Mouse (Mus musculus) cerebellum, adult 9-10 months (tissue): ENCODE data around the gene Veph1.

ENCODE experiments used
- DNase-seq: peaks from one replicate; pipeline ENCODE4 v3.0.0; 2022

Gene Veph1

DNA sequence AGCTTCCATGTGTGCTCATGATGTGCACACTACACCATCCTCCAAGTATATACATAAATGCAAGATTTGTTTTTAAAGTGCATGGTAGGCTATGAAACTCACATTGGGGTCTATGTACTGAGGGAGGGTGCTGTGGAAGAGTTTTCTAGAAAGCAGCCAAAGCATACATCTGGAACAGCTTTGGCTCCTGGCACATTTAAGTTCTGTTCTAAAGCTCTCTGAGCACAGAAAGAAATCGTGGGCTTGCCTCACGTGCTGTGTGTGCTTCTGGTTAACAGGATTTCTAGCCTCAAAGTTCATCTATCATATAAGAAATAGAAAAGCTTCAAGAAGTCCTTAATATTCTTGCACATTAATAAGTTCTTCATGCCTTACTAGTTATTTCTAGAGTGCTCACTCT lies 204.9 kb downstream of the Veph1 start:
- no peak for DNase-seq

DNA sequence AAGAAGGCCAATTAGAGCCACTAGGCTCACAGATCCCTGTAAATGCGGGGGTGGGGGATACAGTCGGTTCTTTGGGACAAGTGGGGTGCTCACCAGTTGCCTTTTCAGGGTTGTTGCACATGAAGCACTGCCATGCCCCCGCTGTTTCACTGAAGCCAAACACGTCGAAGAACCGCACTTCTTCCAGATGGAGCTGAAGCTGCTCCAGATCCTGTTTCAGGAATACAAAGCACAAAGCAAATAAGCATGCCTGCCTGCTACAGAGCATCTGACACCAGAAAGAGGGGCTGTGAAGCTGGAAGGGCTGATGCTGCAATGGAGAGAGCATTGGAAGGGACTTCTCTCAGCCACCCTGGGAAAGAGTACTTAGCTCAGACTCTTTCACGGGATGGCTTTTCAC lies 209.0 kb downstream of the Veph1 start:
- no peak for DNase-seq

DNA sequence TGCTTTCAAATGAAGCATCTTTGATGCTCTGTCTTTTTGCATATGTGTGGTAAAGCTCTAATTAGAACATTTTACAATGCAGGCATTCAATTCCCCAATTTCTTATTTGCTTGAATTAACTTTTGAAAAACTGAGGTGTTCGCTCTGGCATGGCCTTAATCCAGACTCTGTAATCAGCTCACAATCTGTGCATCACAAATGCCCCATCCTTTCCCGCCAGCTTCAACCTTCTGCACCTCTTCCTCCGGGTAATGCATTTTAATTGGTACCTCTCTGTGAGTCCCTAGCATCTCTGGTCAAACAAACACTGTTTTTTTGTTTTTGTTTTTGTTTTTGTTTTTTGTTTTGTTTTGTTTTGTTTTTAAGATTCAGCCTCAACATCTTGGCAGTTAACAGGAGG lies 212.8 kb downstream of the Veph1 start:
- DNase-seq, result no peak

DNA sequence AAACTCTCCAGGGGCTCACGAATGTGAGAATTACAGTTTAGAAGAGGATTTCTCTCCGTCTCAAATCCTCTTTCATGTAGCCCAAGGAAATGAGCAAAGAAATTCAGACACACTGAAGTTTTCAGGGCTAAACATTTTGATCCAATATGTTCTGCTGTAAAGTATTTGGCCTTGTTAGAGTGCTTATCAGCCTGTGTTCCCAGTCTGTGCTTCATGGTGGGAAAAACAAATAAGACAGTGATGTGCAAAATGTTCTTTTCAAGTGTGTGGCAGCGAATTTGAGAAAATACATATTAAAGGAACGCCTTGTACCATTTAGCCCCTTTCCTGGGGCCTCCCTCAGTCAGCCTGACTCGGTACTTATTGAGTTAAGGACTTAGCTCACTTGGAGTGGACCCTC lies 213.2 kb downstream of the Veph1 start:
- DNase-seq, result no peak

DNA sequence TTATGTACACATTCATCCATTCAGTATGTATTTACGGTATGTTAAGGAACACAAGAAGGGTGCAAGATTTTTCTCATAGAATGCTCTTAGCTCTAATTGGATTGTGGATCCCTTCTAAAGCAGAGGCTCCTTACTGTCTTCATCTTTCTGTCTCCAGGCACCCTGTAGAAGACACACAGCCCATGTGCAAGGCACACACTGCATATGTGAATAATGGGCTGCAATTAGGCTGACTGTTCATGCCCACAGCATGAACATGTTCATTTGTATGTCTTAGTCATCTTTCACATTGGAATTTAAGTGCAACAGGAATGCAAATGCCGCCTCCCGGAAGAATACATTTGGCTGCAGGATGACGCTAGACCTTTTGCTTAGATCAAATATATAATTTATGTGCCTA lies 213.7 kb downstream of the Veph1 start:
- no peak for DNase-seq

DNA sequence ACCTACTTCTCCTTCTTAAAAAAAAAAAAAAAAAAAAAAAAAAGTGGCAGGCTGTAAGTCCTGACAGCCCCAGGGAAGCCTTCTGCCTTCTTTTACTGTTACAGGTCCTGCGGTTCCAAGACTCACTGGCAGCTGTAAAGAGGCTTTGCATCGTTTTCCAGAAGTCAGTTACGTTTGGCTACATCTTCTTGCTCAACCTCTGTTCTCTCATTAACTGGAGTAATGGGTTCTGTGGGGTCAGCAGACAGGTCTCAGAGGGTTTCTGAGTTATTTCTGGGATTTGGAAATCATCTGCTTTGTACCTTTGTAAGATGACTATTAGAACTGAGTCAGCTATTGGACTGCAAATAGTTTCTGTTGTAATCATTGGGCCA lies 215.3 kb downstream of the Veph1 start:
- no peak for DNase-seq

DNA sequence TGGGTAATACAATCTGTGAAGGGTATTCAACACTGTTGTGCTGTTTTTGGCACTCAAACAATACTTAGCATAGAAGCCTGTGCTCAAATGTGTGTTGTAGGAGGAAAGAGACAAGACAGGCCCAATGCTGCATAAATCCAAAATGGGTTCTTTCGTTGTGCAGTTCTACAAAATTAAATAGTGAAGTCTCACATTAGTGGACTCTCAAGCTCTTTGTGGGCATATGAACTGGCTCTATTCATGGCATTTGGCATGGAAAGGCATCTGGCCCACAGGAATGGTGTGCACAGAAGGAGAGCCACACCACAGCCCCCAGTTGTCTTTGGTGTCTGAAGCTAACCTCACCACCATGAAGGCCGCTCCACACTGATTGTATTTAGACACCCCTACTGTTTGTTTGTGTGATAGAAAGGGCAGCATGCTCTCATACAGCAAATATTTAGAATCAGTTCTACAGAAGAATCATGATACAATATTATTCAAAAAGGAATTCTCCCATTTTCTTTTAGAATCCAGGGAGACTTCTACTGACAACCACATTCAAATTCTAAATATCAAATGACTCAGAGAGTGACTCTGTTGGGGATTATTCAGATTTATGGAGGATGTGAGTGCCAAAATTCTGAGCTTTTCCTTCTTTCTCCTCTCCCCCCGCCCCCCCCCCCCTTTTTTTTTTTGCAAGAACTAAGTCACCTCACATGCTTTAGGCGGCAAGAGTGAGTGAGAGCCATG lies 215.8 kb downstream of the Veph1 start:
- no peak for DNase-seq

DNA sequence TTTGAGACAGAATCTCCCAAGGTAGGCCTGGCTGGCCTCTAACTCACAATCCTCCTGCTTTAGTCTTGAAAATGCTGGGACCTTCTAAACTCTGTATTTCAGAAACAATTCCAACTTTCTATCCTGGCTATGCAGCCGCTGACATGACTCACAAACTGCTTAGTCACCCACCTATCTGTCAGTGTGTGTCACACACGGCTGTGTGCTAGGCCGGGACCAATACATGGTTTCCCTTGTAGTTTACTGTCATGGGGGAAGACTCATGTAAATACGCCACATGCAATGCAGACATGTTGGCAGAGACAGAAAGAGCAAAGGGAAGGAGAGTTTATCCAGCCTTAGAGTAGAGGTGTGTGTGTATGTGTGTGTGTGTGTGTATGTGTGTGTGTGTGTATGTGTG lies 216.8 kb downstream of the Veph1 start:
- no peak for DNase-seq

DNA sequence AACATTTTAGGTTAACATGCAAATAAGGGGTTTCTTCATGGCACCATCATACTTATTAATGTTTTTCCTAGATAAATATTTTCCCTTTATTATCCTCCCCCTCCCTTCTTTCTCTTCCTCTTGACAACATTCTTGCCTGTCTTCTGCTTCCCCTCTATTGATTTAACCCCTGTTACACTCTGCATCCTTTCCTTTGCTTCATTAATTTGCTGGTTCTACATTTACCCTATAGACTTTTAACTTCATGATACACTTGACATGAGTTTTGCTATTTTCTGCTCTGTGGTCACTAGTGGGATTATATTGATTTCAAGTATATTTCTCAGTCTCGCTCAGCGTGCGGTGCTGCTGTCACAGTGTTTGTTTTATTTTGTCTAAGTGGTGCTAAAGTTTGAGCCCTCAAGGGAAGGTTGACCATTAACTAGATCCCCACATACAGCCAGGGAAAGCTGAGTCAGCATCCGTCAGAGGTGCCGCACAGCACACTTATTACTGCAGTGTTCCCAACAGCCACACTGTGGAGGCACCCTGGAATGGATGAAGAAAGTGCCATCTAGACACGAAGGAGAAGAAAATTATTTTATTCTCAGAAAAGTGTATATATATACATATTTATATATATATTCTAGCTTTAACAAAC lies 217.6 kb downstream of the Veph1 start:
- no peak for DNase-seq

DNA sequence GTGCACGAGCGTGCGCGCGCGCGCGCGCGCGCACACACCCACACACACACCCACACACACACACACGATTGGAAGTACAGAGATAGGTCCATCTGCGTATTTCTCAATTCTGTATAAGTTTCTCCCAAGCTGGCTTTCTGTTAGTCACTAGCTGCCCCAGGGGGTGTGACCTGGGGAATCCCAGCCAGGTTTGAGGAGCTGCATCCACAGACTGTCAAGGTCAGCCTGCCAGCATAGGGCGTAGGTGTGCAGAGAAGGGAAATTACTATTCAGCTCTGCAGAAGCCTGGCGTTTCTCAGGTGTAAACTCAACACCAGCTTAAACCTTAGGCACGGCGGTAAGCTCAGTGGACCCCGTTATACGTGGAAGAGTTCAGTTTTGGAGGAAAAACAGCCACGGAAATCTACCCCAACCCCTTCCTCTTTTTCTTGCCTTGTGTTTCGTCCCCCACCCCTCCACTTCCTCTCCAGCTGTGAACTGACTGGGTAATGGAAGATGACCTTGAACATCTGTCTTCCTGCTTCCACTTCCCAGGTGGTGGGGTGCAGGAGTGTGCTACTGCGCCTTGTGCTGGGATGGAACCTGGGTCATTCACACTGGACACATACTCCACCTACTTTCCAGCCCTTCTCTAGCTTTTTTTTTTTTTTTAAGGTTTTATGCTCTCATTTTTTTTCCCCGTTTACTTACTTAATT lies 218.5 kb downstream of the Veph1 start:
- no peak for DNase-seq

DNA sequence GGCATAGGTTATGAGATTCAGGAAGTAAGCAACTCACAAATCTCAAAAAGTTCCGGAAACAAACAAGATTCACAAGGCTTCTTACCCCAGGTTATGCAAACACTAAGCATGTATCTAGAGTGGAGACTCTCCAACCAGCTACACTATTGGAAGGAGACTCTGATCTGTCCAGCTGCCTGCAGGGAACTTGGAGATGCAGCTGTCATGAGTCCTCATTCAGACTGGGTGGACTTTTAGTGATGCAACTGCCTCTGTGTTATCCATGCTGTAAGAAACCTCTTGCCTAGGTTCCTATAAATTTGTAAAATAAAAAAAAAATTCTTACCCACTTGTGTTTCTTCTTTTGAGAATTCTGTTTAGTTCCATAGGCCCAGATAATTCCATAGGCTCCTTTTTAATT lies 226.4 kb downstream of the Veph1 start:
- DNase-seq, result no peak

DNA sequence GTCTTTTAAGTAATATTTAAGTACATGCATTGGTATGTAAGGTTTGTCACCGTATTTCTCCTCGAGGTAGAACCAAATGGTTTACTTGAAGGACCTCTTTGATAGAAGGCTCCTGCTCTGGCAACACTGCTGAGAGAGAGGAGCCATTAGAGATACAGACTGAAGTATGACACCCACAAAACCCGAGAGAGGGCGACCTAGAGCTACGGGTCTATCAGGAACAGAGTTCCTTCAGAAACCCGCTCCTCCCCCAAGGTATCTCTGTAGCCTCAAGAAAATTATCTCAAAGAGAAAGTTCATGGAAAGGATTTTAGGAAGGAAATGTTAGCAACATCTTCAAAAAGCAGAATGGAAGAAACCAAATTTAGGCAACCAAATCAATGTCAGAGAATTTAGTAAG lies 232.8 kb downstream of the Veph1 start:
- DNase-seq, result no peak

DNA sequence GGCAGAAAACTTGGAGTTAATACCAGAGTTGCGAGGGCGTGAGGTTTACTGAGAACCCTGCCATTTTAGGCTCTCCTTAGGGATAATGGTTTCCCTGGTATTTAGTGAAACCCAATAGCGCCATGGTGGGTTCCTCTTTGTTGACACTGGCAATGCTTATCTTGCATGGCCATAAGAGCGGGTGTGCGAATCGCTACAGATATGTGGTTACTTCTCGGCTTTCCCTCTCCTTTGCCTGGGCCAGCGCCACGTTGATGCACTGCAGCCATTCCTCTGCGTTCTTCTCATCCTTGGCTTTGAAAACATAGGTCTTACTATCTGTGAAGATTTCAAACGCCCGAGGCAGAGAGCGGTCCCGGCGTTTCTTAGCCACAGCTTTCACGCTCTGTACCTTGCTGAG lies 239.7 kb downstream of the Veph1 start:
- no peak for DNase-seq

DNA sequence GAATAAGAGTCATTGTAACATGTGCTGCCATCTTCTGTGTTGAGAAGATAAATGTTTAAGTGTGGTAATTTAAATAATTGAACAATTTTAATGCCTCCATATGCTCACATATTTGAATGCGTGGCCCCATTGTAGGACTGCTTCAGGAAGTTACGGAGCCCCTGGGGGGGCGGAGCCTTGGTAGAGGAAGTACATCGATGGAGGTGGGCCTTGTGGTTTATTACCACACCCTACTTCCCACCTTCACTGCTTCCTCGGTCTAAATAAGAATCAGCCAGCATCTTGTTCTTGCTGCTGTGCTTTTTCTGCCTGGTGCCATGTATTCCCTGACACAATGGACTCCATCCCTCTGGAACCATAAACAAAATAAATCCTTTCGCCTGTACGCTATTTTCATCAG lies 241.0 kb downstream of the Veph1 start:
- DNase-seq, result no peak

DNA sequence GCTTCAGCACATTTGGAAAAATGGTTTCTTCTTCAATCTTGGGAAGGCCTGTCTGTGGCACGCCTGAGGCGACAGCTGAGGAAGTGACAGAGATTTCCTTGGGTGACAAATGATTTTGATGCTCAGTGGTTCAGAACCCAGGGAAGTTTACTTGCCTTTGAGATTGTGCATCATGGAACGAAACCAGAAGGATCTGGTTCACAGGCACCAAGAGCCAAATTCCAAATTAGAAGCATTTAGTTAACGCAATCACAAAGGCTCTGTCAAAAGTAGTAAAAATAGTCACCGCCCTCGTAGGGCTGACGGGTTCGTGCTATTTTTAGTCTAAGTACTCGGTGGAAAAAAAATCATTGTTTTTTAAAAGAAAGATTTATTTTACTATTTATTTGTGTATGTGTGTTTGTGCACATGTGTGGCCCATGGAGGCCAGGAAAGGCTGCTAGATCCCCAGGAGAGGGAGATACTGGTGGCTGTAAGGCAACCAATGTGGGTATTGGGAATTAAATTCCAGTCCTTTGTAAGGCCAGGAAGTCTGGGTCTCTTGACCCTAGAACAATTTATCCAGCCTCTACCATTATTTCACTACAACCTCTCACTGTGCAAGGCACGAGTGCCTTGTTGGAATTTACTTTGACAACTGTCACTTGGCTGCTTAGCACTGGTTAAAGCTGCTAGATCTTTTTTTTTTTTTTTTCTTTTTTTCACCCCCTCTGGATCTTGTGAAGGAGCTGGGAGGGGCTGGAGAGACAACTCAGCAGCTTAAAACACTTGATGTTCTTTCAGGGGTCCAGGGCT lies 246.3 kb downstream of the Veph1 start:
- DNase-seq, result no peak

DNA sequence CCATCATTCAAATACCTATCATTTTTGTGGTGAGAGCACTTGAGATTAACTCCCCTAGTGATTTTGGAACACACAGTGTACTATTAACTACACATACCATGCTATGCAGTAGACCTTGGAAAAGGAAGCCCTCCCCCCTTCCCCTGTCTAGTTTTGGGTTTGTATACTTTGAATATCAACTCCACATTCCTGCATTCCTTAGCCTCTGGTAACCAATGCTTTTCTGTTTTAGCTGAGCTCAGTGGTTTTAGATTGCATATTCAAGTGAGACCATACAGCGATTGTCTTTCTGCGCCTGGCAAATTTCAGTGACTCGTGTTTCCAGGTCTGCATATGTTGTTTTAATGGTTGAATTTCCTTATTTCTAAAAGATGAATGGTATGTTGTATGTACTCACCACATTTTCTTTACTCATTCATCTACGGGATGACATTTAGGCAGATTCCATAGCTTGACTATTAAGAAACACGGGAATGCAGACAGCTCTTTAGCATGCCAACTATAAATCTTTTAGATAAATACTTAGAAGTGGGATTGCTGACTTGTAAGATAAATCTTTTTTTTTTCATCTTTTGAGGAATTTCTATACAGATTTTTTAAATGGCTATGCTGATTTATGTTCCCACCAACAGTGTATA lies 255.7 kb downstream of the Veph1 start:
- no peak for DNase-seq

DNA sequence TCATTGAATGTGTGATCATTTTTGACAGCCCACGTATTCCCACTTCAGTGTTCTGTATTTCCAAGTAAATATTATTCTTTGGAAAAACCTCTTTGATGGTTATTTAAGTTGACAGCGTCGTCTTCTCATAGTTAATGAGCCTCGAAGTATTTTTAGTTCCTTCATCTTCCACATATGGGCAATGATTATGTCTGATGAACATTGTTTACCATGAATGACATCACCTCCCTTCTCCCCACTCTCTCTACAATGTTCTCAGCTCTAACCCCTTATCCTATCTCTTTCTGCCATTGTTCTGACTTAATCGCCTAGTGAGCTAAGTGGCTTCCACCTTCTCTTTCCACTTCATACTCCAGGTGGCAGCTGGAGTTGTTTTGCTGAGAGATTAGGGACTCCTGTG lies 261.4 kb downstream of the Veph1 start:
- DNase-seq, result no peak

DNA sequence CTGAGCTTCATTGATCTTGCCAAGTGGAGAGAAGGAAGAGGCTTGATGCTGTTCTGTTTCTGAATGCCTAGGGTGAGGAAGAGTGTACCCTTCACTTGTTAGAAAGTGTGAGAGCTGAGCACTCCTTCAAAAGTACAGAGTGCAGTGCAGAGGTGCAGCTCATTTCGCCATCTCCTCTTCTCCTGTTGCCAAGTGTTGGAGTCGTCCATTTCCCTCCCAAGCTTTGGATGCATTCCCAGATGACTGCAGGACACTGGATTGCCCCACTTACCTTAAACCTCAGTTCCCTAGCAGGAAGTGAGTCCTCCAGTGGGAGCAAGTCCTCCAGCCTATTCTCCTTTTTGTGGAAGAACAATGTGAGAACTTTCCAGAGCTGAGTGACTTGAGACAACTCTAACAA lies 263.3 kb downstream of the Veph1 start:
- no peak for DNase-seq

DNA sequence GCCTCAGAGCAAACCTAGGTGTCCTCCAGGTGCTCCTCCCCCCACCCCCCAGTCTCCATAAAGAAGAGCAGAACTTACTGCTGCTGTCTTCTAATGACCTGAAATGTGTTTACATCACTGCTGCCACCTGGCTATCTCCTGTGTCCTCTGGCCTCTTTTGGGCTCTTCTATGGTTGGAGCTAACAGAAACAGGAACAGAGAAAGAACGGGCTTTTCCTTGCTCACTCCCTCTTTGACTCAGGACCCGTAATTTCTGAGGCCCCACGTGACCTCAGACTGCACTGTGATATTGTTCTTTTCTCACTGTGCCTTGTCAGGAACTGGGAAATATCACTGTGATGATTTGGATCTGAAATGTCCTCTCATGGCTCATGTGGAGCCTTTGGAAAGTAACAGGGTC lies 271.2 kb downstream of the Veph1 start:
- no peak for DNase-seq

DNA sequence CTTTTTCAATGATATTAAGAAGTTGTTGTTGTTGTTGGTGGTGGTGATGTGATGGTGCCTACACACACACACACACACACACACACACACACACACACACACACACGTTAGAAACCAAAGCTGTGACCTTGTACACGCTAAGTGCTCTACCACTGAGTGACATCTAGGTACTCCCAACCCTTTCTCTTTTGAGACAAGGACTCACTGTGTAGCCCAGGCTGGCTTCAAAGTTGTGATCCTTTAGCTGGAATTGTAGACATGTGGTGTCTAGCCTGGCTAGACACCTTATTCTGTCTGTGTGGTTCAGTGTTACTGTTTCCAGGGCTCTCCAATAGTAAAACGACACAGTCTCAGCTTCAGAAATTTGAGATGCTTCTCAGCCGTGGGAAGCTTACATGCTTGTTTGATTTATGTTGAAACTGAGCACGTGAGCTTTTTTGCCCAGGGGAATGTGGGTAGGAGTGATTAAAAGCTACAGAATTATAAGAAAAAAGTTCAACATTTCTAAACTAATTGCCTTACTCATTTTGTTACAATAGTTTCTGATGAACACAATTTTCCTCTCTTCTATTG lies 272.3 kb downstream of the Veph1 start:
- no peak for DNase-seq

DNA sequence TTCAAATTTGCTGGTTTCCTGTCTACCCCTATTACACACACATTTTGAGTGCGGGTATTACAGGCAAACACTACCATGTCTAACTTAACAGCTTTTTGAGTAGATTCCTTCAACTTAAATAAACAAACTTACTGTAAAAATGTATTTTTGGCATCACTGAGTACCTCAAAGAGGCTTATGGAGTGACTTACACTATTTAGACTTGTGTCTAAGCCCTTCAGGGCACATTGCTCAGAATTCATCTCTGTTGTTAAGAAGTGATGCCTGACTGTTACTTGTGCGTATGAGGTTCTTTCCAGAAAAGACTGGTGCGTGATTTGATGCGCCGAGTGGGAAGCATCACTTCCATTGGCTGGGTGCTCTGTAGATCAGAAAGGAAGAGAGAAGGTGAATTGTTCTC lies 277.5 kb downstream of the Veph1 start:
- no peak for DNase-seq

DNA sequence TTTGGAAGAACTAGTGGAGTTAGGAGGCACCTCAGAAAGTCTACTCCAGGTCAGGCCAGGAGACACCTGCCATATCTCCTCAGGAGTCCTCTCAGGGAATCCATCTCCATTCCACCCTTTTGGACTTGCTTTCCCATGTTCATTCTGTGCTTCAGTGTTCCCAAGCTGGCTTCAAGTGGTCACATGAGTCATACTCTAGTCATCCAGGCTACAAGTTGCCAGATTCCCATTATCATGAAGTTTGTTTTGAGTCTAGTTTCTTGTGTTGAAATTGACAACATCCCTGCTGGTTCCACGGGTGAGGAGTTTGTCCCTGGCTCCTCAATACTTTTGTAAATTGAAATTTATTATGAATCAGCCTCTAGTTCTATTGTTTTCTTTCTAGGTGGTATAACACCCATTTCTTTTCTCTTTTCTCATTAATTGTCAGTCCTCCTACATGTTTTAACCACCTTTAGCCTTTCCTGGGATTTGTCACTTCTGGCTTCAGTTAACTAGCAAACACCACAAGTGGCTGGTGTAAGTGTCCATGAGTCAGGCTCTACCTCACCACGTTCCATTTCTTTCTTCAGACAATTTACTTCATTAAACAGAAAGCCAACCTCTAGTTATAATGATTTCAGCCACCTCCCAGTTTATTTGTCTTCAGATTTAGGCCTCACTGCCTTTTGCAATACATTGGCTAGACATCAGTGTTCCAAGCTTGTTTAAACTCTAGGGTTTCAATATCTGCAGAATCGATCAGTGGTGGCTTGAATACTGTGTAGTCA lies 288.8 kb downstream of the Veph1 start:
- DNase-seq, result no peak
